Mouse (Mus musculus) olfactory bulb, adult 2 months (tissue): Measurements from ENCODE around the gene Cxcl9.

Source experiments
- CTCF ChIP-seq: fragments of 200-500 bp; IDR thresholded peaks from 2 replicates; pipeline ENCODE4 v1.5.1; 2012; ENCODE audit warnings: low read depth, mild to moderate bottlenecking, low read length, moderate library complexity; ENCODE audit not compliant: insufficient read depth
- POLR2A ChIP-seq: fragments of 200-500 bp; IDR thresholded peaks from 2 replicates; pipeline ENCODE4 v1.6.1; 2012; ENCODE audit warnings: mild to moderate bottlenecking, low read depth, low read length, moderate library complexity; ENCODE audit not compliant: insufficient read depth

GRCm38 (mm10) chr5:92370392-92370791 lies 42.5 kb upstream of the Cxcl9 start:
- TF ChIP-seq POLR2A (no peak), CTCF (no peak)
